Mouse (Mus musculus): ENCODE measurements around the gene Slc17a9. TPM values are rescaled to one million over a fixed set of nuclear protein-coding genes. Genes with fewer than 3 reads are reported as not detected.

Gene Slc17a9
- polyA plus RNA-seq, 1 experiment from 2014 or later = 1.9 TPM

DNA sequence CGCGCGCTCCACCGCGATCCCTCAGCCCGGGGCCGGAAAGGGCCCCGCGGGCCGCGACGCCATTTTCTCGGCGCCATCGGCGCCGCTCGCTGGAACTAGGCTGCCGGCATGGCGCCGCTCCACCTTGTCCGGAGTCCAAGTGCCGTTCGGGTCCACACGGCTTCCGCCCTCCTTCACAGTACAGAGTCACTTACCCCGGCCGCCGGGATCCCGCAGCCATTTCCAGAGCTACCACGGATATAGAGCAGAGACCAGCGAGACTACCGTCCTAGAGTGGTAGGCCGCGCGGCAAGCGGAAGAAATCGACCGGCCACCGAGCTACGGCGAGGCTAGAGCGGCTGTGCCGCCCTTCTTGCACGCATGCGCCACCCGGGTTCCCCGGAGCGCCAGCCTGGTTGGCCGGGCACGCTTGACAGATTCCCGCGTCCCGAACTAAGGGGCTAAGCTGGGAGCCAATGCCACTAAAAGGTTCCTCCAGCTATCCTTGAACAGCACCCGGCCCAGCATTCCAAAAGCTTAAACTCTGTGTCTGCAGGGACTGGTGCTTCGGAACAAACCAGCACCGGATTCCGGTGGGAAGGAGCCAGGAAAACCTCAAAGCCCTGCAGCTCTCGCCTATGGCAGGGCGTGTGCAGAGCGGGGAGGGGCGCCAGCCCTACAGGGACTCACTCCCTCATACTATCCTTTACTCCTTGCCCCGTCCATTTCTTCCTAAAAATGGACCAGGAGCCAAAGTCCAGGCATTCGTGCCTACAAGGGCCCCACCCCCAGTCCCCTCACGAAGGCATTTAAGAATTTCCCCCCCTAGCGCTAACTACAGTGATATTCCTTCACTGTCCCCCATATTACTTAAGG, 23.1 kb upstream of the Slc17a9 start:
- ATAC-seq (ENCODE audit: borderline replicate concordance, extremely low read depth, low FRiP score, low TSS enrichment) = peak; percentile 94
- Histone ChIP-seq H3K27me3 (no peaks in the 10 kb centered on the region), H3K4me1 (peaks cover 44% of the 10 kb centered on the region), H3K4me3 (peak overlapping the region; percentile 88), H3K9ac (peak overlapping the region; percentile 96), H3K4me2 (peak overlapping the region; percentile 88), H3K9me3 (no peaks in the 10 kb centered on the region), H3K27ac (peak overlapping the region; percentile 90), H3K36me3 (no peaks in the 10 kb centered on the region)
- 0% methylated on average over 66 of the region's 66 CpGs for WGBS

GRCm38 (mm10) chr2:180702701-180703149, 22.3 kb upstream of the Slc17a9 start:
- ATAC-seq (ENCODE audit: borderline replicate concordance, extremely low read depth, low FRiP score, low TSS enrichment) = no peak
- Histone ChIP-seq H3K27ac (peak overlapping the region; percentile 90), H3K4me1 (peaks cover 48% of the 10 kb centered on the region), H3K27me3 (no peaks in the 10 kb centered on the region), H3K9me3 (no peaks in the 10 kb centered on the region), H3K4me3 (peak overlapping the region; percentile 88), H3K4me2 (peak overlapping the region; percentile 88), H3K36me3 (no peaks in the 10 kb centered on the region), H3K9ac (peak overlapping the region; percentile 96)
- whole genome bisulfite sequencing = 24% methylated on average over 4 of the region's 4 CpGs

GRCm38 (mm10) chr2:180703175-180703574, 21.9 kb upstream of the Slc17a9 start:
- H3K27me3 ChIP-seq = no peaks in the 10 kb centered on the region
- H3K4me2 ChIP-seq = peak overlapping the region; percentile 88
- H3K9me3 ChIP-seq = no peaks in the 10 kb centered on the region
- peak overlapping the region; percentile 90 for H3K27ac ChIP-seq
- no peak overlapping the region for H3K9ac ChIP-seq
- H3K4me3 ChIP-seq = no peak overlapping the region; the same call in 1 of the 2 replicates
- H3K4me1 ChIP-seq = peaks cover 51% of the 10 kb centered on the region
- ATAC-seq (ENCODE audit: borderline replicate concordance, extremely low read depth, low FRiP score, low TSS enrichment) = no peak
- H3K36me3 ChIP-seq = no peaks in the 10 kb centered on the region
- 72% methylated on average over 5 of the region's 5 CpGs for WGBS

- no peak overlapping the region for H3K4me2 ChIP-seq
- H3K27me3 ChIP-seq = no peaks in the 10 kb centered on the region
- no peaks in the 10 kb centered on the region for H3K9me3 ChIP-seq
- H3K9ac ChIP-seq = no peak overlapping the region
- no peaks in the 10 kb centered on the region for H3K36me3 ChIP-seq
- H3K4me1 ChIP-seq = peaks cover 57% of the 10 kb centered on the region
- H3K27ac ChIP-seq = 0 out of 2 replicates have a peak overlapping the region, but pooled peaks have one; percentile 17
- 79% methylated on average over 3 of the region's 3 CpGs for WGBS
- no peak for ATAC-seq (ENCODE audit: borderline replicate concordance, extremely low read depth, low FRiP score, low TSS enrichment)
- H3K4me3 ChIP-seq = no peak overlapping the region
Measured at GRCm38 (mm10) chr2:180703645-180704359, 21.3 kb upstream of the Slc17a9 start.

DNA sequence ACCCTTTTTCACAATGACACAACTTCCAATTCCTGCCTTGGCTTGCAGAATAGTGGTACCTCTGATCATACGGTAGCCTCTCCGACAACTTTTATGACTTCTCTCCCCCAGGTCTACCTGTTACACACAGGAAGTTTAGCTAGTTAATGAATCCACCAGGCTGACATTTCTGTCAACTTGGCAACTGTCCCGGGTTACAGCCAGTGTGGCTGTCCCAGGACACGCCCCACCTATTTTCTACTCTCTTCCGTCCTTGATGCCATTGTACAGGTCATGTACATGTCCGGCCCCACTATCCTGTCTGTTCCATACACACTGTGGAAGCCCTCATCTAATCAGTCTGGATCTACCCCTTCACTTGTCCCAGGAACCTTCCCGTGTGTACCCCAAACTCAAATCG, 20.5 kb upstream of the Slc17a9 start:
- no peak for ATAC-seq (ENCODE audit: borderline replicate concordance, extremely low read depth, low FRiP score, low TSS enrichment)
- H3K27ac ChIP-seq = peak overlapping the region; percentile 17; the same call in 1 of the 2 replicates
- H3K4me1 ChIP-seq = peaks cover 54% of the 10 kb centered on the region
- no peak overlapping the region for H3K9ac ChIP-seq
- 76% methylated on average over 8 of the region's 8 CpGs for WGBS
- H3K27me3 ChIP-seq = no peaks in the 10 kb centered on the region
- H3K4me2 ChIP-seq = no peak overlapping the region
- H3K4me3 ChIP-seq = no peak overlapping the region
- H3K36me3 ChIP-seq = no peaks in the 10 kb centered on the region
- H3K9me3 ChIP-seq = no peaks in the 10 kb centered on the region

- H3K9ac ChIP-seq = no peak overlapping the region
Measured at GRCm38 (mm10) chr2:180705066-180705465, 20.0 kb upstream of the Slc17a9 start.

DNA sequence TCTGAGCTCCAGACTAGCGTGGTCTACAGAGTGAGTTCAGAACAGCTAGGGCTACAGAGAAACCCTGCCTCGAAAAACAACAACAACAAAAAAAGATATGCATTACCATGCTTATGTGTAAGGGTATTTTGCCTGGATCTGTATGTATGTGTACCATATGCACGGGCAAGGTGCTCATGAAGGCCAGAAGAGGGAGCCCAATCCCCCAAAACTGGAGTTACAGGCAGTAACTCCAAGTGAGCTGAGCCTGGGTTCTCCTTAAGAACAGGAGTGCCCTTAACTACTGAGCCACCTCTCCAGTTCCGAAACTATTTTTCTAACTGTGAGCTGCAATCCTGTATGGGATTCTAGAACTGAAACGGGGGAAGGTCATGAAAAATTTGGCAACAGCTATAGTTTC, 19.1 kb upstream of the Slc17a9 start:
- Histone ChIP-seq H3K4me1 (peaks cover 41% of the 10 kb centered on the region), H3K4me3 (no peak overlapping the region), H3K27ac (no peak overlapping the region), H3K4me2 (no peak overlapping the region), H3K36me3 (no peaks in the 10 kb centered on the region), H3K27me3 (no peaks in the 10 kb centered on the region), H3K9ac (no peak overlapping the region), H3K9me3 (no peaks in the 10 kb centered on the region)
- WGBS = 89% methylated on average over 5 of the region's 5 CpGs
- no peak for ATAC-seq (ENCODE audit: borderline replicate concordance, extremely low read depth, low FRiP score, low TSS enrichment)

More at GRCm38 (mm10) chr2:180705066-180705465, 20.0 kb upstream of the Slc17a9 start:
- Histone ChIP-seq H3K9me3 (no peaks in the 10 kb centered on the region), H3K4me3 (no peak overlapping the region), H3K27ac (no peak overlapping the region; the same call in 1 of the 2 replicates), H3K4me1 (peaks cover 49% of the 10 kb centered on the region), H3K4me2 (no peak overlapping the region), H3K36me3 (no peaks in the 10 kb centered on the region), H3K27me3 (no peaks in the 10 kb centered on the region)
- ATAC-seq (ENCODE audit: borderline replicate concordance, extremely low read depth, low FRiP score, low TSS enrichment) = no peak
- WGBS = 80% methylated on average over 3 of the region's 3 CpGs

DNA sequence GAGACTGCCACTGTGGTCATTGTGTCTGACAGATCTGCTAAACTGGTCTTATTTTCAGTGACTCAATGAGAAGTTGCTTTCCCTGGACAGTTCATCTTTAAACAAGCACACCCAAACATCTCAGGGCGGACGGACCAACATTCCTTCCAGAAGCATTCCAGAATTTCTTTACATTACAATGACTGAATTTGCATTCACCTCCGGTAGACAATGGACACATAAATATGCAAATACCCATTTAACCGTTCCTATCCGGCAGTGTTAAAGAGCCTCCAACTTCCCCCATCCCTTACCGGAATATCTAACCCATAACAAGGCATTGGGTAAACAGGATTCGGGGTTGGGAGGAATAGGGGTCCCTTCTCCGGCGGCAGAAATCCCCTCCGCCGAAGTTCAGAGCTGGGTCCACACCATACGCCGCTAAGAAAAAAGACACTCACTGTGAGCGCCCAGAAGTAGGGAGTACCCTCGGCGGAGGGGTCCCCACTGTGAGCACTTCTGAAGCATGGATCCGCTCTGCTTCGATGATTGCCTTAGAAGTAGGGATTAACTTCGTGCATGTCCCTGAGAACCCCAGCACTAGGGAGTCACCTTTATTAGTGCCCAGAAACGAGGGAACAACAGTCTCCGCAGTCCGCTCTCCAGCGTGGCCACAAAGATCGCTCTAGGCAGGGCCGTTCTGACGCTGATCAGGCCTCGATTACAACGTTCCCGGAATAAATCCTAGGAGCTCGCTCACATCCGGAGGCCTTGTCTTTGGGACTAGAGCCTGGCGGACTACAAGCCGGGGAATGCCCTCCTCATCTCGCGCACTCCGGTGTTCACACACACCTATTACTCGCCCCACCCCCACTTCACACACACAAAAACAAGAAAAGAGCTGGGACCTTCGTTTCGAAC, 15.8 kb upstream of the Slc17a9 start:
- peak overlapping the region; percentile 100 for H3K4me3 ChIP-seq
- H3K27me3 ChIP-seq = no peaks in the 10 kb centered on the region
- peak overlapping the region; percentile 61 for H3K4me2 ChIP-seq
- WGBS = under 1% methylated on average over 39 of the region's 39 CpGs
- no peaks in the 10 kb centered on the region for H3K9me3 ChIP-seq
- H3K9ac ChIP-seq = peak overlapping the region; percentile 83
- ATAC-seq (ENCODE audit: borderline replicate concordance, extremely low read depth, low FRiP score, low TSS enrichment) = peak; percentile 2
- peak overlapping the region; percentile 81 for H3K27ac ChIP-seq
- peaks cover 31% of the 10 kb centered on the region for H3K4me1 ChIP-seq
- peaks cover 5% of the 10 kb centered on the region for H3K36me3 ChIP-seq

- WGBS = 1% methylated on average over 36 of the region's 43 CpGs
- H3K27me3 ChIP-seq = no peaks in the 10 kb centered on the region
- H3K4me1 ChIP-seq = peaks cover 26% of the 10 kb centered on the region
- H3K27ac ChIP-seq = peak within 1 kb of the TSS; percentile 82
- peak; percentile 94 for ATAC-seq (ENCODE audit: borderline replicate concordance, extremely low read depth, low FRiP score, low TSS enrichment)
- H3K9ac ChIP-seq = peak within 1 kb of the TSS; percentile 100
- peak within 1 kb of the TSS; percentile 100 for H3K4me3 ChIP-seq
- peaks cover 11% of the 10 kb centered on the region for H3K36me3 ChIP-seq
- H3K9me3 ChIP-seq = no peaks in the 10 kb centered on the region
- H3K4me2 ChIP-seq = peak within 1 kb of the TSS; percentile 61
Measured at GRCm38 (mm10) chr2:180709923-180710272, 15.2 kb upstream of the Slc17a9 start, which contains the start of the genes Dido1 and Gid8. Gene Dido1 (minus strand): TSS chr2:180709999. Gene Gid8 (plus strand): TSS chr2:180710117.

GRCm38 (mm10) chr2:180710276-180711155, 14.5 kb upstream of the Slc17a9 start:
- Histone ChIP-seq H3K36me3 (peaks cover 11% of the 10 kb centered on the region), H3K4me3 (peak overlapping the region; percentile 100), H3K4me1 (peaks cover 22% of the 10 kb centered on the region), H3K27me3 (no peaks in the 10 kb centered on the region), H3K9me3 (no peaks in the 10 kb centered on the region), H3K27ac (peak overlapping the region; percentile 82), H3K9ac (peak overlapping the region; percentile 100), H3K4me2 (peak overlapping the region; percentile 54)
- ATAC-seq (ENCODE audit: borderline replicate concordance, extremely low read depth, low FRiP score, low TSS enrichment) = peak; percentile 62
- WGBS = 4% methylated on average over 62 of the region's 64 CpGs

All from lung, embryonic 15.5 days (tissue).